Comparison of ENCODE assay signal across 12 mouse cellular contexts in genomic region chr5:96455241-96455640, GRCm38 (mm10).
"Had no signal": no experiment of that assay in that cellular context is flagged by ENCODE, and none has a peak within 500 bp of the region (broad histone marks: within the 10 kb centered on the region; RNA-seq: fewer than 3 reads in every experiment).

No protein-coding gene starts in this region.

- H3K27ac ChIP-seq: limb, embryonic 15.5 days; liver, embryonic 12.5 days; midbrain, embryonic 12.5 days; neural tube, embryonic 13.5 days had no signal

- H3K36me3 ChIP-seq: limb, embryonic 15.5 days; liver, embryonic 12.5 days; midbrain, embryonic 12.5 days; neural tube, embryonic 13.5 days had no signal

- H3K4me3 ChIP-seq: limb, embryonic 15.5 days; liver, embryonic 12.5 days; midbrain, embryonic 12.5 days; neural tube, embryonic 13.5 days had no signal

- H3K4me2 ChIP-seq: limb, embryonic 15.5 days; liver, embryonic 12.5 days; midbrain, embryonic 12.5 days; neural tube, embryonic 13.5 days had no signal

- DNase-seq: kidney, postnatal 14 days; lung, postnatal 10 days; retina, postnatal 1 day; right cerebral cortex, postnatal 4 days; spleen, adult 18-20 months; thymus, adult 18-20 months; thymus, postnatal 14 days had no signal

- ATAC-seq: liver, embryonic 12.5 days; midbrain, embryonic 16.5 days had no signal

- H3K27me3 ChIP-seq: limb, embryonic 15.5 days; liver, embryonic 12.5 days; midbrain, embryonic 12.5 days; neural tube, embryonic 13.5 days had no signal

- H3K9ac ChIP-seq: limb, embryonic 15.5 days; liver, embryonic 12.5 days; midbrain, embryonic 12.5 days; neural tube, embryonic 13.5 days had no signal

- H3K9me3 ChIP-seq: limb, embryonic 15.5 days; liver, embryonic 12.5 days; midbrain, embryonic 12.5 days; neural tube, embryonic 13.5 days had no signal

- H3K4me1 ChIP-seq: limb, embryonic 15.5 days; midbrain, embryonic 12.5 days; neural tube, embryonic 13.5 days had no signal
